Mouse (Mus musculus) MEL (cell line): ENCODE data around the gene Napsa. TPM values are rescaled to one million over a fixed set of nuclear protein-coding genes. Genes with fewer than 3 reads are reported as not detected.

Experiments
- DNase-seq: peaks from one replicate; pipeline ENCODE4 v3.0.0; 2011; ENCODE audit warnings: low read depth, low spot score
- H3K27ac ChIP-seq: 2 replicates; pipeline ENCODE4 v1.5.1; 2012; ENCODE audit warnings: low read depth, mild to moderate bottlenecking, control low read depth, low read length, moderate library complexity; ENCODE audit not compliant: control insufficient read depth
- H3K27me3 ChIP-seq, 2 experiments: fragments of 150-350 bp in 1 of 2; sonication (generic) in 1 of 2; 2 replicates each; pipeline ENCODE4 v1.6.1; 2012; ENCODE audit warnings: low read length in 2 of 2, mild to moderate bottlenecking in 2 of 2, improper control_type of control experiment in 1 of 2, moderate library complexity in 1 of 2; ENCODE audit not compliant: insufficient read depth in 2 of 2, control insufficient read depth in 1 of 2
- H3K36me3 ChIP-seq, 2 experiments: 2 replicates each; pipeline ENCODE4 v1.6.1; 2012 to 2014; ENCODE audit warnings: low read length in 2 of 2, improper control_type of control experiment in 1 of 2, inconsistent platforms in 1 of 2, mild to moderate bottlenecking in 1 of 2; ENCODE audit not compliant: insufficient read depth in 2 of 2, control insufficient read depth in 1 of 2
- H3K4me1 ChIP-seq, 2 experiments: fragments of 150-350 bp in 1 of 2; sonication (generic) in 1 of 2; 2 replicates each; pipeline ENCODE4 v1.6.1; 2012; ENCODE audit warnings: low read length in 2 of 2, improper control_type of control experiment in 1 of 2, mild to moderate bottlenecking in 1 of 2; ENCODE audit not compliant: insufficient read depth in 2 of 2, control insufficient read depth in 1 of 2
- H3K4me3 ChIP-seq, 2 experiments: fragments of 150-350 bp in 1 of 2; sonication (generic) in 1 of 2; 2 replicates each; pipeline ENCODE4 v1.5.1; 2012; ENCODE audit warnings: low read depth in 2 of 2, low read length in 2 of 2, mild to moderate bottlenecking in 2 of 2, moderate library complexity in 2 of 2, control low read depth in 1 of 2, improper control_type of control experiment in 1 of 2; ENCODE audit not compliant: control insufficient read depth in 1 of 2, insufficient read depth in 1 of 2
- H3K79me2 ChIP-seq: 2 replicates; pipeline ENCODE4 v1.6.1; 2012; ENCODE audit warnings: mild to moderate bottlenecking, low read length, moderate library complexity; ENCODE audit not compliant: control insufficient read depth, poor library complexity, insufficient read depth
- H3K9ac ChIP-seq: 2 replicates; pipeline ENCODE4 v1.6.1; 2012; ENCODE audit warnings: low read depth, mild to moderate bottlenecking, control low read depth, low read length, moderate library complexity; ENCODE audit not compliant: control insufficient read depth, poor library complexity, severe bottlenecking
- H3K9me3 ChIP-seq: fragments of 150-350 bp; sonication (generic); replicated peaks from 2 replicates; pipeline ENCODE4 v1.6.1; 2012; ENCODE audit warnings: mild to moderate bottlenecking, low read length, improper control_type of control experiment, moderate library complexity; ENCODE audit not compliant: insufficient read depth
- CHD1 ChIP-seq: IDR thresholded peaks from 2 replicates; pipeline ENCODE4 v1.6.1; 2012; ENCODE audit warnings: low read depth, mild to moderate bottlenecking, inconsistent platforms, low read length, improper control_type of control experiment
- CHD2 ChIP-seq: IDR thresholded peaks from 2 replicates; pipeline ENCODE4 v1.6.1; 2011; ENCODE audit warnings: low read length, improper control_type of control experiment
- CTCF ChIP-seq, 3 experiments: IDR thresholded peaks in 2 of 3; conservative IDR thresholded peaks in 1 of 3; 2 replicates each; pipeline ENCODE4 v1.5.1; 2011 to 2012; ENCODE audit warnings: low read length in 3 of 3, low read depth in 2 of 3, mild to moderate bottlenecking in 2 of 3, improper control_type of control experiment in 1 of 3, inconsistent platforms in 1 of 3, mixed read lengths in 1 of 3, moderate library complexity in 1 of 3; ENCODE audit not compliant: control insufficient read depth in 1 of 3, insufficient read depth in 1 of 3, poor library complexity in 1 of 3, severe bottlenecking in 1 of 3
- EP300 ChIP-seq, 2 experiments: IDR thresholded peaks; 2 replicates each; pipeline ENCODE4 v1.6.1; 2011; ENCODE audit warnings: improper control_type of control experiment in 2 of 2, low read length in 2 of 2, low read depth in 1 of 2, mild to moderate bottlenecking in 1 of 2
- ETS1 ChIP-seq: IDR thresholded peaks from 2 replicates; pipeline ENCODE4 v1.6.1; 2012; ENCODE audit warnings: low read depth, mild to moderate bottlenecking, inconsistent platforms, low read length, improper control_type of control experiment, moderate library complexity
- GATA1 ChIP-seq: IDR thresholded peaks from 2 replicates; pipeline ENCODE4 v1.6.1; 2011; ENCODE audit warnings: low read depth, low read length, improper control_type of control experiment
- HCFC1 ChIP-seq: IDR thresholded peaks from 2 replicates; pipeline ENCODE4 v1.6.1; 2012; ENCODE audit warnings: low read depth, mild to moderate bottlenecking, inconsistent platforms, low read length, improper control_type of control experiment, moderate library complexity
- JUND ChIP-seq: IDR thresholded peaks from 2 replicates; pipeline ENCODE4 v1.6.1; 2011; ENCODE audit warnings: low read depth, mild to moderate bottlenecking, improper control_type of control experiment, low read length
- KAT2A ChIP-seq: conservative IDR thresholded peaks from 2 replicates; pipeline ENCODE4 v1.6.1; 2012; ENCODE audit warnings: low read depth, low read length, improper control_type of control experiment, inconsistent platforms
- MAFK ChIP-seq: IDR thresholded peaks from 2 replicates; pipeline ENCODE4 v1.6.1; 2011; ENCODE audit warnings: low read depth, mild to moderate bottlenecking, low read length, improper control_type of control experiment, borderline replicate concordance
- MEF2A ChIP-seq: IDR thresholded peaks from 2 replicates; pipeline ENCODE4 v1.6.1; 2014; ENCODE audit warnings: low read depth, mild to moderate bottlenecking, inconsistent platforms, low read length, improper control_type of control experiment; ENCODE audit not compliant: poor library complexity, insufficient replicate concordance, severe bottlenecking; ENCODE audit errors: extremely low read depth
- MYB ChIP-seq: IDR thresholded peaks from 2 replicates; pipeline ENCODE4 v1.6.1; 2011; ENCODE audit warnings: mild to moderate bottlenecking, low read depth, low read length, improper control_type of control experiment
- MYC ChIP-seq: IDR thresholded peaks from 2 replicates; pipeline ENCODE4 v1.6.1; 2011; ENCODE audit warnings: low read depth, mild to moderate bottlenecking, low read length, improper control_type of control experiment, moderate library complexity
- POLR2A ChIP-seq, 2 experiments: IDR thresholded peaks; 2 replicates each; pipeline ENCODE4 v1.6.1; 2011 to 2012; ENCODE audit warnings: low read length in 2 of 2, mild to moderate bottlenecking in 2 of 2, control low read depth in 1 of 2, improper control_type of control experiment in 1 of 2, low read depth in 1 of 2, moderate library complexity in 1 of 2; ENCODE audit not compliant: control insufficient read depth in 1 of 2, insufficient read depth in 1 of 2, poor library complexity in 1 of 2
- POLR2AphosphoS2 ChIP-seq: IDR thresholded peaks from 2 replicates; pipeline ENCODE4 v1.6.1; 2011; ENCODE audit warnings: low read length, improper control_type of control experiment
- POLR2AphosphoS5 ChIP-seq: IDR thresholded peaks from 2 replicates; pipeline ENCODE4 v1.6.1; 2012; ENCODE audit warnings: low read depth, borderline replicate concordance, mild to moderate bottlenecking, inconsistent platforms, low read length, moderate library complexity, mixed read lengths
- RCOR1 ChIP-seq: IDR thresholded peaks from 2 replicates; pipeline ENCODE4 v1.6.1; 2012; ENCODE audit warnings: low read depth, mild to moderate bottlenecking, inconsistent platforms, low read length, improper control_type of control experiment
- SIN3A ChIP-seq: IDR thresholded peaks from 2 replicates; pipeline ENCODE4 v1.6.1; 2012; ENCODE audit warnings: low read length, improper control_type of control experiment, inconsistent platforms
- SMC3 ChIP-seq: IDR thresholded peaks from 2 replicates; pipeline ENCODE4 v1.6.1; 2011; ENCODE audit warnings: low read depth, low read length, improper control_type of control experiment
- TAL1 ChIP-seq: IDR thresholded peaks from 2 replicates; pipeline ENCODE4 v1.6.1; 2012; ENCODE audit warnings: mild to moderate bottlenecking, inconsistent platforms, low read length, moderate library complexity, mixed read lengths
- TCF12 ChIP-seq: IDR thresholded peaks from 2 replicates; pipeline ENCODE4 v1.6.1; 2014; ENCODE audit warnings: low read depth, mild to moderate bottlenecking, inconsistent platforms, low read length, improper control_type of control experiment, moderate library complexity
- UBTF ChIP-seq: IDR thresholded peaks from 2 replicates; pipeline ENCODE4 v1.6.1; 2012; ENCODE audit warnings: low read depth, mild to moderate bottlenecking, inconsistent platforms, low read length, improper control_type of control experiment, moderate library complexity, borderline replicate concordance; ENCODE audit not compliant: insufficient read depth
- USF1 ChIP-seq: IDR thresholded peaks from 2 replicates; pipeline ENCODE4 v1.6.1; 2014; ENCODE audit warnings: low read depth, mild to moderate bottlenecking, inconsistent platforms, low read length, improper control_type of control experiment, moderate library complexity
- USF2 ChIP-seq, 2 experiments: IDR thresholded peaks; 2 replicates each; pipeline ENCODE4 v1.6.1; 2011 to 2012; ENCODE audit warnings: improper control_type of control experiment in 2 of 2, low read length in 2 of 2, borderline replicate concordance in 1 of 2, inconsistent platforms in 1 of 2, low read depth in 1 of 2, mild to moderate bottlenecking in 1 of 2; ENCODE audit not compliant: insufficient read depth in 1 of 2
- ZC3H11A ChIP-seq: IDR thresholded peaks from 2 replicates; pipeline ENCODE4 v1.6.1; 2012; ENCODE audit warnings: low read depth, mild to moderate bottlenecking, inconsistent platforms, low read length, improper control_type of control experiment
- ZKSCAN1 ChIP-seq: IDR thresholded peaks from 2 replicates; pipeline ENCODE4 v1.6.1; 2012; ENCODE audit warnings: low read depth, mild to moderate bottlenecking, inconsistent platforms, low read length, improper control_type of control experiment, moderate library complexity
- ZMIZ1 ChIP-seq: IDR thresholded peaks from 2 replicates; pipeline ENCODE4 v1.6.1; 2012; ENCODE audit warnings: low read depth, mild to moderate bottlenecking, inconsistent platforms, low read length, improper control_type of control experiment, moderate library complexity
- ZNF384 ChIP-seq: IDR thresholded peaks from 2 replicates; pipeline ENCODE4 v1.6.1; 2012; ENCODE audit warnings: low read depth, mild to moderate bottlenecking, inconsistent platforms, low read length, improper control_type of control experiment
- polyA plus RNA-seq, 2 experiments: library from polyadenylated mRNA; stranded (reverse) in 1 of 2; unstranded in 1 of 2; fragments of >175 nt in 1 of 2; fragments of >200 nt in 1 of 2; gene quantifications; 2 replicates each; pipeline versions ENCODE4 v1.2.1 to v1.2.4; 2012; ENCODE audit warnings: low replicate concordance in 2 of 2, low read depth in 1 of 2; ENCODE audit not compliant: insufficient read length in 2 of 2, insufficient read depth in 1 of 2, missing spikeins in 1 of 2
- total RNA-seq: library from RNA; depleted of rRNA; stranded (reverse); fragments of 300-350 nt; gene quantifications from 2 replicates; pipeline ENCODE4 v1.2.3, GENCODE M21; 2012

The Napsa gene
- total and polyA plus RNA-seq, 3 experiments = 0.33 TPM; not detected in 2

DNA sequence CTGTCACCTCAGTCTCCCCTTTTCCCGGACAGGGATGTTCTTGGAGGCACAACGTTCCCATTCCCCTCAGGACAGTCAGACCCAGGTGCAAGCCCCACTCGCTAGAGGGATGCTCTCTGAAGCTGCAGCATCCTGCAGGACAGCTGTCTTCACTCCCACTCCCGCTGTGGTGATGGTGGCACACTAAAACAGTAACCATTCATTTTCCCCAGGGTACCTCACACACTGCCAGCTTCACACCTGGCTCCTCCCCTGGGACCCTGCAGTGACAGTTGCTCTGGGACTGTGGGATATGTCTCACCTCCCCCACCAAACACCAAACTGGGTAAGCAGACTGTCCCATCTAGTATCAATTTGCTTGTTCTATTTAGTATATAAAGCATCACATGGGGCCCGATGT is 24.5 kb upstream of the Napsa start:
- Histone ChIP-seq H3K4me3 (peak overlapping the region; percentile 71 to 78), H3K27me3 (no peaks in the 10 kb centered on the region), H3K27ac (peak overlapping the region; percentile 94), H3K9ac (peak overlapping the region; percentile 94), H3K4me1 (peaks cover 0 to 13% of the 10 kb centered on the region in 2 experiments; a peak in 3 of 4 replicates), H3K9me3 (no peaks in the 10 kb centered on the region), H3K79me2 (peaks cover 28% of the 10 kb centered on the region), H3K36me3 (no peaks in the 10 kb centered on the region; a peak in 2 of 4 replicates)
- no peak for TF ChIP-seq POLR2AphosphoS5
- TF ChIP-seq ZC3H11A = no peak
- no peak for TF ChIP-seq EP300 (IDR thresholded peaks at IDR 0.05; ENCODE audit: low read depth in 1 of 2, low read length in 2 of 2)
- TF ChIP-seq MYB = no peak
- TF ChIP-seq TCF12 = no peak
- TF ChIP-seq MAFK = no peak
- no peak for TF ChIP-seq ETS1
- TF ChIP-seq CTCF (IDR thresholded peaks at IDR 0.05 in 2 of 3, conservative IDR thresholded peaks at IDR 0.05 in 1 of 3; ENCODE audit: control insufficient read depth in 1 of 3, insufficient read depth in 1 of 3, low read depth in 2 of 3, low read length in 3 of 3, poor library complexity in 1 of 3, severe bottlenecking in 1 of 3) = no peak
- TF ChIP-seq ZMIZ1 = no peak
- no peak for TF ChIP-seq USF2 (IDR thresholded peaks at IDR 0.05; ENCODE audit: borderline replicate concordance in 1 of 2, insufficient read depth in 1 of 2, low read depth in 1 of 2, low read length in 2 of 2)
- no peak; the same call in 1 of the 2 replicates for TF ChIP-seq POLR2AphosphoS2
- no peak for TF ChIP-seq GATA1
- no peak for TF ChIP-seq MYC
- TF ChIP-seq USF1 = no peak
- no peak for TF ChIP-seq CHD1
- TF ChIP-seq POLR2A (IDR thresholded peaks at IDR 0.05; ENCODE audit: control insufficient read depth in 1 of 2, insufficient read depth in 1 of 2, low read depth in 1 of 2, low read length in 2 of 2, poor library complexity in 1 of 2) = no peak
- peak; percentile 28 for DNase-seq

DNA sequence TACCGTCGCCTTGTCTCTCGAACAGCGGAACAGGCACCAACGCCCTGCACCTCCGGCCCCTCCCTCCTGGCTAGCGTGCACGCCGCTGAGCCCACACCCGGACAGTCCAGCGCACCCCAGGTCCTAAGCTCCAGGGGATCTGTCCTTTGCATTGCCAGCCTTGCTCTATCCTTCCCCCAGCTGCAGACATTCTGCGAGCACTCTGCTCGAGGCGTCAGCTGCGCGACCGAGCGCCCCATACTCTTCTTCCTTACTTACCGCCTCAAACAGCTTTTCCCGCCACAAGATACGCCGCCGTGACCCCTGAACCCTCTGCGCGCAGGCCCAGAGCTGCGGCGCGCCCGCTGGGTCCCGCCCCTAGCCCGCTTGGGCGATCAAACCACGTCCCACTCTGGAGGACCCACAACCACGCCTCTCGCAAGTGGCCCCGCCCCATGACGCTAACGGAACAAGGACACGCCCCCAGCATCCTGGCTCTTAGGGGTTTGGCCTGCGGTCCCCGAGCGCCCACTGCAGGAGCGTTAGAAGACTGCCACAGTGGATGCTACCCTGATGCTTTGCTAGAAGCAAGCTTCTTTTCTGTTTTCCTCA is 23.6 kb upstream of the Napsa start, which contains the start of gene Pold1:
Gene Pold1 (minus strand): TSS at position 353 of the 591 bp plus-strand sequence.
- H3K9ac ChIP-seq = peak within 1 kb of the TSS; percentile 94
- H3K79me2 ChIP-seq = peaks cover 32% of the 10 kb centered on the region
- H3K27me3 ChIP-seq = no peaks in the 10 kb centered on the region
- H3K4me3 ChIP-seq = peak within 1 kb of the TSS; percentile 71 to 78
- DNase-seq = peak; percentile 99
- H3K4me1 ChIP-seq = peaks cover 0 to 17% of the 10 kb centered on the region in 2 experiments; a peak in 3 of 4 replicates
- peak within 1 kb of the TSS; percentile 94 for H3K27ac ChIP-seq
- no peaks in the 10 kb centered on the region; a peak in 2 of 4 replicates for H3K36me3 ChIP-seq
- H3K9me3 ChIP-seq = no peaks in the 10 kb centered on the region
- TF ChIP-seq USF1 (peak; percentile 26; the same call in 1 of the 2 replicates), MEF2A (no peak), TAL1 (no peak), UBTF (no peak), SIN3A (peak; percentile 60; the same call in 1 of the 2 replicates), SMC3 (peak; percentile 56), CHD2 (no peak), RCOR1 (no peak), POLR2AphosphoS2 (peak; percentile 93), USF2 (IDR thresholded peaks at IDR 0.05; ENCODE audit: borderline replicate concordance in 1 of 2, insufficient read depth in 1 of 2, low read depth in 1 of 2, low read length in 2 of 2) (no peak), KAT2A (no peak; the same call in 1 of the 2 replicates), ZNF384 (no peak), MYB (no peak), TCF12 (peak; percentile 8; the same call in 1 of the 2 replicates), ZKSCAN1 (no peak), HCFC1 (peak; percentile 82), ZC3H11A (peak; percentile 31; the same call in 1 of the 2 replicates), POLR2A (IDR thresholded peaks at IDR 0.05; ENCODE audit: control insufficient read depth in 1 of 2, insufficient read depth in 1 of 2, low read depth in 1 of 2, low read length in 2 of 2, poor library complexity in 1 of 2) (peak; percentile 67 to 85), CHD1 (no peak), GATA1 (no peak), JUND (no peak)
